Mouse (Mus musculus) neural tube, embryonic 13.5 days (tissue): ENCODE results near the gene Dynlt1a. TPM values are rescaled to one million over a fixed set of nuclear protein-coding genes. Genes with fewer than 3 reads are reported as not detected.
A peak's percentile ranks its signal among the peaks of the same experiment; 100 is the strongest.
"Not testable (repeated sequence)": the region's sequence is repeated elsewhere in the genome, so short reads cannot be mapped to it uniquely, and the experiment has no call there.

Source experiments
- ATAC-seq: fragments of 200-750 bp; cut with Nextera tagmentation; 2 replicates; pipeline ENCODE4 v1.8.0; 2017; ENCODE audit warnings: low read depth, mild to moderate bottlenecking, moderate TSS enrichment, moderate library complexity
- H3K27ac ChIP-seq: fragments of 300-500 bp; sonication (generic); replicated peaks from 2 replicates; pipeline ENCODE4 v1.5.1; 2015; ENCODE audit warnings: moderate library complexity, mild to moderate bottlenecking, inconsistent platforms
- H3K27me3 ChIP-seq: fragments of 300-500 bp; sonication (generic); 2 replicates; pipeline ENCODE4 v1.6.1; 2015; ENCODE audit warnings: mild to moderate bottlenecking, inconsistent platforms
- H3K36me3 ChIP-seq: fragments of 300-500 bp; sonication (generic); 2 replicates; pipeline ENCODE4 v1.6.1; 2015; ENCODE audit warnings: mild to moderate bottlenecking, inconsistent platforms
- H3K4me1 ChIP-seq: fragments of 300-500 bp; sonication (generic); replicated peaks from 2 replicates; pipeline ENCODE4 v1.6.1; 2015; ENCODE audit warnings: inconsistent platforms
- H3K4me2 ChIP-seq: fragments of 300-500 bp; sonication (generic); 2 replicates; pipeline ENCODE4 v1.6.1; 2015; ENCODE audit warnings: inconsistent platforms, mild to moderate bottlenecking, moderate library complexity
- H3K4me3 ChIP-seq: fragments of 300-500 bp; sonication (generic); 2 replicates; pipeline ENCODE4 v1.5.1; 2015; ENCODE audit warnings: mild to moderate bottlenecking, inconsistent platforms
- H3K9ac ChIP-seq: fragments of 300-500 bp; sonication (generic); 2 replicates; pipeline ENCODE4 v1.6.1; 2015; ENCODE audit warnings: moderate library complexity, mild to moderate bottlenecking, inconsistent platforms
- H3K9me3 ChIP-seq: fragments of 300-500 bp; sonication (generic); 2 replicates; pipeline ENCODE4 v1.6.1; 2016; ENCODE audit warnings: inconsistent platforms
- WGBS: fragments of 180-500 bp; shearing (Covaris S2); methylation state at CpG from one replicate; pipeline ENCODE4 v1.1.7; 2015; 5-methylcytosine and 5-hydroxymethylcytosine counted together
- polyA plus RNA-seq: library from polyadenylated mRNA; unstranded; fragments of >200 nt; fragmentation: Nextera tagmentation; extraction: Ambion mirVana; gene quantifications from 2 replicates; pipeline ENCODE4 v1.2.1, GENCODE M21; 2015

Dynlt1a gene
- polyA plus RNA-seq, 1 experiment from 2014 or later, result 55.6 TPM

GRCm38 (mm10) chr17:6279772-6280171 is 37.5 kb downstream of the Dynlt1a start:
- H3K27ac ChIP-seq, H3K36me3 ChIP-seq, ATAC-seq, H3K4me2 ChIP-seq, H3K4me3 ChIP-seq, H3K9ac ChIP-seq, H3K9me3 ChIP-seq, H3K4me1 ChIP-seq, H3K27me3 ChIP-seq: not testable (repeated sequence)
- WGBS, result 89% methylated on average over 10 of the region's 10 CpGs

GRCm38 (mm10) chr17:6279205-6279604 is 38.1 kb downstream of the Dynlt1a start:
- not testable (repeated sequence) for H3K36me3 ChIP-seq, H3K9ac ChIP-seq, H3K27ac ChIP-seq, H3K27me3 ChIP-seq, H3K4me2 ChIP-seq, ATAC-seq, H3K4me3 ChIP-seq, H3K9me3 ChIP-seq, H3K4me1 ChIP-seq
- 83% methylated on average over 8 of the region's 8 CpGs for WGBS

GRCm38 (mm10) chr17:6274693-6275092 is 42.6 kb downstream of the Dynlt1a start:
- WGBS, result 96% methylated on average over 6 of the region's 6 CpGs
- H3K9ac ChIP-seq, H3K27me3 ChIP-seq, H3K4me2 ChIP-seq, H3K4me1 ChIP-seq, ATAC-seq, H3K27ac ChIP-seq, H3K36me3 ChIP-seq, H3K9me3 ChIP-seq, H3K4me3 ChIP-seq: not testable (repeated sequence)

- not testable (repeated sequence) for H3K4me1 ChIP-seq, ATAC-seq, H3K27ac ChIP-seq, H3K36me3 ChIP-seq, H3K4me2 ChIP-seq, H3K4me3 ChIP-seq, H3K9me3 ChIP-seq, H3K27me3 ChIP-seq, H3K9ac ChIP-seq
- 83% methylated on average over 6 of the region's 6 CpGs for WGBS
These were observed 45.3 kb downstream of the Dynlt1a start for GRCm38 (mm10) chr17:6271970-6272369.

GRCm38 (mm10) chr17:6270840-6271239 is 46.5 kb downstream of the Dynlt1a start:
- not testable (repeated sequence) for H3K36me3 ChIP-seq, H3K27ac ChIP-seq, H3K4me1 ChIP-seq, H3K9me3 ChIP-seq, H3K27me3 ChIP-seq
- Histone ChIP-seq H3K4me3 (peak overlapping the region; percentile 48), H3K4me2 (peak overlapping the region; percentile 65), H3K9ac (peak overlapping the region; percentile 70)
- ATAC-seq, result peak; percentile 12
- under 1% methylated on average over 23 of the region's 25 CpGs for WGBS

- Histone ChIP-seq H3K4me2 (peak overlapping the region; percentile 65), H3K4me3 (peak overlapping the region; percentile 48), H3K9ac (peak overlapping the region; percentile 70)
- ATAC-seq, result peak; percentile 86
- H3K36me3 ChIP-seq, H3K9me3 ChIP-seq, H3K27ac ChIP-seq, H3K27me3 ChIP-seq, H3K4me1 ChIP-seq: not testable (repeated sequence)
- 2% methylated on average over 64 of the region's 84 CpGs for WGBS
These were observed 47.1 kb downstream of the Dynlt1a start for GRCm38 (mm10) chr17:6269876-6270831.

- 1% methylated on average over 16 of the region's 20 CpGs for WGBS
- H3K4me1 ChIP-seq, ATAC-seq, H3K27ac ChIP-seq, H3K9me3 ChIP-seq, H3K27me3 ChIP-seq, H3K36me3 ChIP-seq: not testable (repeated sequence)
- Histone ChIP-seq H3K9ac (peak overlapping the region; percentile 58), H3K4me2 (peak overlapping the region; percentile 51), H3K4me3 (peak overlapping the region; percentile 38)
These were observed 60.2 kb downstream of the Dynlt1a start for GRCm38 (mm10) chr17:6257070-6257456.

GRCm38 (mm10) chr17:6256400-6257069 is 60.8 kb downstream of the Dynlt1a start, which contains the start of gene Tmem181a:
TSS of gene Tmem181a (plus strand) at chr17:6256860.
- not testable (repeated sequence) for H3K4me1 ChIP-seq, H3K9me3 ChIP-seq, H3K36me3 ChIP-seq, H3K27me3 ChIP-seq, H3K27ac ChIP-seq
- Histone ChIP-seq H3K4me2 (peak within 1 kb of the TSS; percentile 51), H3K4me3 (peak within 1 kb of the TSS; percentile 38), H3K9ac (peak within 1 kb of the TSS; percentile 58)
- 5% methylated on average over 4 of the region's 51 CpGs for WGBS
- peak; percentile 84 for ATAC-seq

Other genes starting within 250 kb of the Dynlt1a start
- 9.8 and 13.3 TPM in 2 replicates for gene Serac1, start 237.8 kb downstream of the Dynlt1a start, polyA plus RNA-seq
- gene Gtf2h5, start 237.7 kb downstream of the Dynlt1a start, polyA plus RNA-seq, result 207 and 225 TPM in 2 replicates
- gene Tulp4, start 211.1 kb downstream of the Dynlt1a start, polyA plus RNA-seq, result 145 and 156 TPM in 2 replicates
- 35.8 and 38.5 TPM in 2 replicates for gene Tmem181a, start 60.6 kb downstream of the Dynlt1a start, polyA plus RNA-seq
- gene Dynlt1b, start 112.6 kb upstream of the Dynlt1a start, polyA plus RNA-seq, result 1,347 and 1,481 TPM in 2 replicates